Mouse (Mus musculus) mature B cell (primary cell): ENCODE measurements around the gene Dapk2.

Experiments used
- in situ Hi-C: fragments of 300-500 bp; cut with MboI; formaldehyde crosslinking; loops from 2 replicates; pipeline ENCODE4 v1.14.3; 2019

The Dapk2 gene

GRCm38 (mm10) chr9:66231820-66232479 is 73.9 kb downstream of the Dapk2 start:
- in situ Hi-C loops, result no loop called here

- in situ Hi-C loops, result no loop called here
Observed at GRCm38 (mm10) chr9:66236615-66237014, 78.6 kb downstream of the Dapk2 start.

GRCm38 (mm10) chr9:66237742-66238141 is 79.7 kb downstream of the Dapk2 start:
- in situ Hi-C loops, result no loop called here

- in situ Hi-C loops, result no loop called here
Observed at GRCm38 (mm10) chr9:66239173-66239572, 81.2 kb downstream of the Dapk2 start.

- in situ Hi-C loops, result no loop called here
Observed at GRCm38 (mm10) chr9:66239691-66240090, 81.7 kb downstream of the Dapk2 start.

GRCm38 (mm10) chr9:66240493-66240892 is 82.5 kb downstream of the Dapk2 start:
- in situ Hi-C loops, result no loop called here

- in situ Hi-C loops, result no loop called here
Observed at GRCm38 (mm10) chr9:66240991-66241390, 83.0 kb downstream of the Dapk2 start.

GRCm38 (mm10) chr9:66241722-66242121 is 83.7 kb downstream of the Dapk2 start:
- in situ Hi-C loops, result no loop called here

- in situ Hi-C loops, result no loop called here
Observed at GRCm38 (mm10) chr9:66243240-66243639, 85.2 kb downstream of the Dapk2 start.

- in situ Hi-C loops, result no loop called here
Observed at GRCm38 (mm10) chr9:66244079-66244478, 86.1 kb downstream of the Dapk2 start.

- in situ Hi-C loops, result no loop called here
Observed at GRCm38 (mm10) chr9:66245707-66246106, 87.7 kb downstream of the Dapk2 start.

- in situ Hi-C loops, result no loop called here
Observed at GRCm38 (mm10) chr9:66249281-66249680, 91.3 kb downstream of the Dapk2 start.

GRCm38 (mm10) chr9:66251159-66251691 is 93.2 kb downstream of the Dapk2 start:
- in situ Hi-C loops, result no loop called here

- in situ Hi-C loops, result no loop called here
Observed at GRCm38 (mm10) chr9:66261741-66262140, 103.7 kb downstream of the Dapk2 start.

GRCm38 (mm10) chr9:66263701-66264100 is 105.7 kb downstream of the Dapk2 start:
- in situ Hi-C loops, result no loop called here

GRCm38 (mm10) chr9:66265645-66266044 is 107.6 kb downstream of the Dapk2 start:
- in situ Hi-C loops, result no loop called here

- in situ Hi-C loops, result no loop called here
Observed at GRCm38 (mm10) chr9:66266237-66267170, 108.5 kb downstream of the Dapk2 start.

- in situ Hi-C loops, result no loop called here
Observed at GRCm38 (mm10) chr9:66268804-66269203, 110.8 kb downstream of the Dapk2 start.

- in situ Hi-C loops, result no loop called here
Observed at GRCm38 (mm10) chr9:66270038-66270437, 112.0 kb downstream of the Dapk2 start.

GRCm38 (mm10) chr9:66271726-66272125 is 113.7 kb downstream of the Dapk2 start:
- in situ Hi-C loops, result no loop called here

- in situ Hi-C loops, result no loop called here
Observed at GRCm38 (mm10) chr9:66273632-66274031, 115.6 kb downstream of the Dapk2 start.

- in situ Hi-C loops, result no loop called here
Observed at GRCm38 (mm10) chr9:66274657-66275056, 116.6 kb downstream of the Dapk2 start.
